Mouse (Mus musculus): ENCODE data around the gene Nhlh1.
A peak's percentile ranks its signal among the peaks of the same experiment; 100 is the strongest.

The Nhlh1 gene

GRCm38 (mm10) chr1:172052766-172053279, 4.5 kb downstream of the Nhlh1 start:
- no peak for DNase-seq

GRCm38 (mm10) chr1:172049131-172049782, 8.1 kb downstream of the Nhlh1 start:
- DNase-seq, result no peak

- DNase-seq, result no peak
Measured at GRCm38 (mm10) chr1:172048241-172048734, 9.1 kb downstream of the Nhlh1 start.

GRCm38 (mm10) chr1:172046938-172047337, 10.4 kb downstream of the Nhlh1 start:
- peak; percentile 82 for DNase-seq

- DNase-seq, result no peak
Measured at GRCm38 (mm10) chr1:172046410-172046809, 11.0 kb downstream of the Nhlh1 start.

- no peak for DNase-seq
Measured at GRCm38 (mm10) chr1:172029914-172030313, 27.5 kb downstream of the Nhlh1 start.

GRCm38 (mm10) chr1:172028394-172029275, 28.7 kb downstream of the Nhlh1 start, which contains the start of gene Vangl2:
Gene Vangl2 (minus strand): TSS chr1:172028444.
- DNase-seq, result no peak

- no peak for DNase-seq
Measured at GRCm38 (mm10) chr1:172027809-172028102, 29.6 kb downstream of the Nhlh1 start.

GRCm38 (mm10) chr1:172027010-172027808, 30.2 kb downstream of the Nhlh1 start:
- peak; percentile 93 for DNase-seq

GRCm38 (mm10) chr1:172026201-172026901, 31.0 kb downstream of the Nhlh1 start:
- peak; percentile 77 for DNase-seq

GRCm38 (mm10) chr1:172025201-172025904, 32.0 kb downstream of the Nhlh1 start:
- DNase-seq, result no peak

GRCm38 (mm10) chr1:172024140-172024895, 33.1 kb downstream of the Nhlh1 start:
- DNase-seq, result no peak

GRCm38 (mm10) chr1:172019863-172020521, 37.4 kb downstream of the Nhlh1 start:
- no peak for DNase-seq

- DNase-seq, result no peak
Measured at GRCm38 (mm10) chr1:172019339-172019738, 38.0 kb downstream of the Nhlh1 start.

GRCm38 (mm10) chr1:172018336-172019311, 38.7 kb downstream of the Nhlh1 start:
- no peak for DNase-seq

GRCm38 (mm10) chr1:172017517-172018070, 39.8 kb downstream of the Nhlh1 start:
- no peak for DNase-seq

GRCm38 (mm10) chr1:172016660-172017516, 40.5 kb downstream of the Nhlh1 start:
- no peak for DNase-seq

GRCm38 (mm10) chr1:172016031-172016430, 41.3 kb downstream of the Nhlh1 start:
- peak; percentile 44 for DNase-seq

Measured in thymus, postnatal 14 days (tissue).